Mouse (Mus musculus): ENCODE results near the gene Exoc6b.

Exoc6b gene

DNA sequence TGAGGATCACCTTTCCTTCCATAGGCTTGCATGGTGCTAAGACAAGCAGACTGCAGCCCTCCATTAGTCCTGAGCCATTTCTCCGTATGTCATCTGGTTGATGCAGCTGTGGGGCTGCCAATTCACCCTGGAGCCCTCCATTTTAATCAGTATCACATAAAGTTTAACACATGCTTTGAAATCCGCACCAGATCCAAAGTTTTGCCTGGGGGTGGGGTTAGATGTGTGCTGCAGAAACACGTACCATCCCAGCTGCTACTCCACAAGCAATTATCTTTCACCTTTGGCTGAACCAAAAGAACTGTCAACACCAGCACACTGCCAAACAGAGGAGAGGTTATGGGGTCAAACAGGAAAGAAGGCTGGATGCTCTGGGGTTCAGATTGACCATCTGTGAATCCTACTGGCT lies 92.7 kb downstream of the Exoc6b start:
- no peak for DNase-seq (ENCODE audit: low spot score in 2 of 2)

DNA sequence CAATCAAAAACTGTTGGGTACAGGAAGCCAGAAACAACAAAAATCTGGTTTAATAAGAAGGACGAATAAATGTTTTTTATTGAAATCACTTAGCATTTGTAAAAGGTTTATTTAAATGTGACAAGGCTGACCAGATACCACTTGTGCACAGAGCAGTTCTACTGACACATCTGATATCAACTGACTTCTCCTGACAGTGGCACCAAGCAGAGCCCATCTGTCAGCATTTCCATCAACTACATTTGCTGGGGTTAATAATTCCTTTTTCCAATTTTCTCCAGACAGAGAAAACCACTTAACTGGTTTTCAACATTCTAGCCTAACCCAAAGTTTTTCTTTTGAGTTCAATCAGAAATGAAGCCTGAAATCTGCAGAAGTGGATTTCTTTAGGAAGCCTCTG lies 100.8 kb downstream of the Exoc6b start:
- DNase-seq (ENCODE audit: low spot score in 2 of 2), result no peak

DNA sequence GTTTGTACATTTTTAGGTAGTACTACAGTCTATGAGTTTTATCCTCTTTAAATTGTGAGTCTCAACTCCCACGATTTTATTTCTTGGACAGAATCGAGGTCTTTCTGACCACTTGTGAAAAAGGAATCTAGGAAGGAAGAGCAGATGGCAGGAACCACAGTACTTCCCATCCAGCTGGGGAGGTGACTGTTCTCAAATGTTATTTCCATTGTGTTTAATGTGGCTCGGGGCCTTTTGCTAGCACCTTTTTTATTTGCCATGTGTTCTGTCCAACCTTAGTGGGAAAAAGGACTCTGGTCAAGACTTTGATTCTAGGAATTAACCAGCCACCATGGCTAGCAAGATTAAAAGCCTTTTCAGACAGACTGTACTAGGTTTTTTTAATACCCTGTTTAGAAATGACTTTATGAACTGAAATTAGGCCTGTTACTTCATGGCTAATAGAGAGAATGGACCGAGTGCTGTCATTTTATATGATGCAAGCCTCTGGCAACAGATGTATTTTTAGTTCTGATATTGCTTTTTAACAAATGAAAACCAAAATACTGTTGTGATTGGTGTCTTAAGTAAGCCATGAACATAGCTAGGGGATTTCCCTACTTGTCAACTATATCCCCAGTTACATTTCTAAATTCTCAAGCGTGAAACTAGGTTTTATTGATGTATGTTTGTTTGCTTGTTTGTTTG lies 104.4 kb downstream of the Exoc6b start:
- no peak for DNase-seq (ENCODE audit: low spot score in 2 of 2)

DNA sequence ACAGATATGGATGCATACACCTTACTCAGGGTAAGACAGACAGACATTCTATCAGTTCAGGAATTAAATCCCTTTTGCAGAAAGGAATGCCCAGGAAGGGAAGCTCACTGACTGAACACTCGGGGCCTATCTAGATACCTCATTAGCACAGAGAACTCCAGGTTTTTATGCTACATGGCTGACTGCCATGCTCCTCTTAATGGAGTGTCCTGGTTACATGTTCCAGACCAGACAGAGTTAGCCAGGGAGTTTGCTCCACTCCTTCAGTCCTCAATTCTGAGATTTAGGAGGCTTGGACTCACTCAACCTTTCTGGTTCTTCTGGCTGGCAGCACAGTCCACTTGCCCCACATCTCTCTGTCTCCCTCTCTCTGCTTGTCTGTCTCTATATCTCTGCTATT lies 106.3 kb downstream of the Exoc6b start:
- no peak for DNase-seq (ENCODE audit: low spot score in 2 of 2)

DNA sequence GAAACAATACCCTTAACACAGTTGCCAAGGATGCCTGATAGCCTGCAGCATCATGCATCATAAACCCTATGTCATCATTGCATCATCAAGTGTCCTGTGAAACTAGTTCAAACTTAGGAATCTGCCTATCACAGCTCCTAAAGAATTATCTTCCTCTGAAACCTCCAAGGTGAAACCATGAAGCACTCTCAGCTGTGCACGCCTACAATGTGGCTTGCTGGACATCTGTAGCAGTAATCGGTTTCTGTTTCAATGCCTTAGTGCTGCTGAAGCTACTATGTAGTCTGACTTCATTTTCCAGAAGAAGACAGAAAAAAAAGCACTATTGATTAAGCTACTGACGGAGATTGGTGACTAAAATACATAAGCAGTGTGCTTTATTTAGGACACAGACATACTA lies 107.5 kb downstream of the Exoc6b start:
- no peak for DNase-seq (ENCODE audit: low spot score in 2 of 2)

DNA sequence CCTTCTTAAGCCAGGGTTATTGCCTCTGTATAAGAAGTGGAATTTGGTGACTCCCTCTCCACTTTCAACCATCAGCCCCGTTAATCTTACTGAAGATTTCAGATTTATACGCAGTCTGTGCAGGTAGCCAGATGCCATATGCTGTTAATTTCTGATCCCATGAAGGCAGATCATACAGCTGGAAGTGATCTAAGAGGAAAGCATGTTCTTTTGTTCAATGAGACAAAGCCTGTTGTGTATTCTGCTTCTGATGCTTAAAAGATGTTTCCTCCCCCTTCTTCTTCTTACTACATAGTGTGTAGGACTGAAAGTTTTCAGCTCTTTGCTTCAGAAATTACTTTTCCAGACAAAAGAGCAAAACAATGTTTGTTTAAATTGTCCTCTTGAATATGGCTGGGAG lies 109.8 kb downstream of the Exoc6b start:
- no peak for DNase-seq (ENCODE audit: low spot score in 2 of 2)

DNA sequence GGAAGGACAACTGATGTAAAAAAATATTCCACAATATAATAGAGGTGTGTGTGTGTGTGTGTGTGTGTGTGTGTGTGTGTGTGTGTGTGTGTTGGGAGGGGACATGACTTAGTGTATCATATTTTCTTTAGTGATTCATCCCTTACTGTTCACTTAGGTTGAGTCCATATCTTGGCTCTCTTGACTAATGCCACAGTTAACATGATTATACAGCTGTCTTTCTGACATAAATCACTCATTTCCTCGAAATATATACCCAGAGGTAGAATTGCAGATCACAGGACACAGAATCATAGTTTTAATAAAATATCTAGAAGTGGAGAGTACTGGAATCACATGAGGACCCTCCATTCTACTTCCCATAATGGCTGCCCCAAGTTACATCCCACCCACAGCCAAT lies 117.7 kb downstream of the Exoc6b start:
- no peak for DNase-seq (ENCODE audit: low spot score in 2 of 2)

DNA sequence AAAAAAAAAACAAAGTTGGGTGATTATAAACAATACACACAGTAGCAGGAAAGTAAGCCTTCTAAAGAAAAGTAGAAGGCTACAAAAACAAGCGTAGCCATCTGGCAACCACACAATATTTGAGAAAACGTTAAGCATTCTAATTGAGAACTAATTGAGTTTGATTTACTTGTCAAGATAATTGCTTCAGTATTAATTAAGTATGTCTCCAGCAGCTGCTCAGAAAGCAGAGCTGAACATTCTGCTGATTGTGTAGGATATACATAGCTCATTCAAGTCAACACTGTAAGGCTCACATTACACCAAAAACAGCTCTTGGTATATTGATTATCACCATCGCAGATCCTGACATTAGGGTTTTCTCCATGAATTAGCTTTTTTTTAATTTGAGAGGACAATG lies 122.7 kb downstream of the Exoc6b start:
- no peak for DNase-seq (ENCODE audit: low spot score in 2 of 2)

DNA sequence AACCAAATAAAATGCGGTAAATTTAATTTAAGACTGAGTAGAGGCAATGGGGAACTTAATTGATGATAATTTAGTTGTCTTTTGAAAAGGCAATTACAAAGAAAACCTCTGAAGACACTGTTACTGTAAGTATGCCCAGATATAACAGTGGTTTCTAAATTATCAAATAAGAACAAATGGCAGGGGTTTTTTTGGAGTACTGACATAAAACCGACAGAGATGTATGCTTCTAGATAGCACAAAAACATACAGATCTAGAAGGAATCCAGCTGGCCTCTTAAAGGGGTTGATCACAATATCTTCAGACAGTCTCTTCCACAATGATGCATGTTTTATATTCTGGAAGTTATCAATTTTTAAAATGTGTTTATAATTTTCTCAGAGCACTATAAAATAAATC lies 123.2 kb downstream of the Exoc6b start:
- DNase-seq (ENCODE audit: low spot score in 2 of 2), result no peak

DNA sequence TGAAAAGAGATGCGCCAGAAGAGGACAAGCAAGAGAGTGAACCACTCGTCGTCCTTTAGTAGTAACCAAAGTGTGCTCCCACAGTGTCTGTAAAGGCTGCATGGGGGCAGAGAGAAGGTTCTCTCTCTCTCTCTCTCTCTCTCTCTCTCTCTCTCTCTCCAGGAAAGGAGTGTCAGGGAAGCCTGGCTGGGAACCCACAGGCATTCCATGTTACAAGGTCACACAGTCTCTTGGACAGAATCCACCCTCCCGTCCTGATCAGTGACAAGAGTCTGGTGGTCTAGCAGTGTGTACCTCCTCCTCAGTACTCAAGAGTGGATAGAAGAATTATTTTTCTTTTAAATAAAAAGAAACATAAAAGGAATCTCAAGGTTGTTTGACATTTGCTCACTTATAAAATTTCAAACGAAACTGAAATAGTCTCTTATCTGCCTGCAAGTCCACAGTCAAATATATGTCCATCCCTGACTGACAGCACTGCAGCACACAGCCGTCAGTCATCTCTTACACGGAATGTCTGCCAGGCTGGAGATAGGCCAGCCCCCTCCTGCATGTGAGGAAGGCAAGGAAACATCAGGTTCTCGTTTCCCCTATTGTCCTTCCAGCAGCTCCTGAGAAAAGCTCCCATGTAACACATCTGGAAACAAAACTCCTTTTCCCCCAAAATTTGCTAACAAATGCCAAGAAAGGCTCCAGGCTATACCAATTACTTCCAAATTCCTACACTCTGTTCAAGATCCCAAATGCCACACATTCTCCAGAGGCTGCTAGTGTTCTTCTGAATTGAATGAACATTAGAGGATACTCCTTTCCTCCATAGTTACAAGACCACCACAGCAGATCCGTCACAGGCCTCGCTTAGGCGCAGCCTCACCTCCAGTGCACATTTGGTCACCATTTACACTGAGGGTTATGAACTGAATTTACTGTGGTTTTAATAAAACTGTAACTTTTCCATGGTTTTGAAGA lies 136.1 kb downstream of the Exoc6b start:
- DNase-seq (ENCODE audit: low spot score in 2 of 2), result no peak

DNA sequence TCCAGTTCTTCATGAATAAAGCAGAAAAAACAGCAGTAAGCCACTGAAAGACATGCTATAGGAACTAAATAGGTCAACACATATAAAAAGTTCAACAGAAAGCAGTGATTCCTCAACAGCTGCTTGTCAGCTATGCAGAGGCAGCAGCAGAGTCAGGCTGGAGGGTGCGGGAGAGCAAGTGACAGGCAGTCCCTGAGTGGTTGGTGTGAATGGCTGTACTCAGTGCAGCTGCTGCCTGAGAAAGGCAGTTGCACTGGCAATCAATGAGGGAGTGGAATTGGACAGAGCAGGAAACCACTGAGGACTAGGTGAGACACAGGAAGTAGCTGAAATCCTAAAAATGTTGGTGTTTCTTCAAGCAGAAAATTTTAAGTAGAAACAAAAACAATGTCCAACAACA lies 138.3 kb downstream of the Exoc6b start:
- DNase-seq (ENCODE audit: low spot score in 2 of 2), result no peak

DNA sequence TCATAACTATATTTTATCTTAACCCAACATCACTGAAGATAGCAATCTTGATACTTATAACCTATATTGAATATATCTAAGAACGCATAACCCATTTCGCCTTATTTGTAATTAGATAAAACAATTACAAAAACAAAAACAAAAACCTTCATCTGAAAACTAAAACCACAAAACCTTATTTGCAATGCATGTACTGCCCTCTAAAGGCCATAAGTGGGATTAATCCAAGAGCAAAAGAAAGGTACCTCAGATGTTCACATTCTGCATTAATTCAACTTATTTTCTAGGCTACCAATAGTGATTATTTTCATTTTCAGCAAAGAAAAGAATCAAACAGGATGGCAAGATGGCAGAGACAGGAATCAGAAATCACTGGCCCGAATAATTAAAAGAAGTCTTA lies 143.2 kb downstream of the Exoc6b start:
- DNase-seq (ENCODE audit: low spot score in 2 of 2), result no peak

DNA sequence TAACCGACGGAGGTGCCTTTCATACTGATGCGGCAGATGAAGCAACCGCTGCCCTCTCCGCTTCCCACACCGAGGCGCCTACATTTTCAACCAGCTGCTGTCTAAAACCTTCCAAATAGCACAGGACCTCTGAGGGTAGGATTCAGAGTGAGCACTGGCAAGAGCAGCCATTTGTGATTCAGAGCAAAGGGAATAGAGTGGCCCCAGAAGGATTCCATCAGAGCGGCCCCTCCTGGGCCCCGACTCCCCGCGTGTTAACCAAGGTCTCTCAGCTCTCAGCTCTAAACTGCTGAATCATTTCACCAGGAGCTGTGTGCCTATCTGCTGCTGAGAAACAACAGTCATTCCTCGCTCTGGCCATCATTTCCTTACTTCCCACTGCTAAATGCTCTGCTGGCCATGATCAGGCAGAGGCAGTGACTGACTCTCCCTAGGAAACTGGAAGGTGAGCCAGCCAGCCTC lies 145.5 kb downstream of the Exoc6b start:
- DNase-seq (ENCODE audit: low spot score in 2 of 2), result no peak

DNA sequence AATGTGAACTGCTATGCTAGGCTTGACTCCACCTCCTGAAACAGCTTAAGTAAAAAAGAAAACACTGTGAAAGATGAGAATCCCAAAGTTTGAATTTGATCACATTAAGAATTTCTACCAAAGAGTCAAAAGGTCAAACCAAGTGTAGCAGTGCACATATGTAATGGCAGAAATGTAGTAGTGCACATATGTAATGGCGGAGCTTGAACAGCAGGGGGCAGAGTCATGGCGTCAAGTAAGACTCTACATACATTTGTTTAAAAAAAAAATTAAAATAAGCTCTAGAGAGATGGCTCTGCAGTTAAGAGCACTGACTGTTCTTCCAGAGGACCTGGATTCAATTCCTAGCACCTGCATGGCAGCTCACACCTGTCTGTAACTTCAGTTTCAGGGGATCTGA lies 153.0 kb downstream of the Exoc6b start:
- no peak for DNase-seq (ENCODE audit: low spot score in 2 of 2)

DNA sequence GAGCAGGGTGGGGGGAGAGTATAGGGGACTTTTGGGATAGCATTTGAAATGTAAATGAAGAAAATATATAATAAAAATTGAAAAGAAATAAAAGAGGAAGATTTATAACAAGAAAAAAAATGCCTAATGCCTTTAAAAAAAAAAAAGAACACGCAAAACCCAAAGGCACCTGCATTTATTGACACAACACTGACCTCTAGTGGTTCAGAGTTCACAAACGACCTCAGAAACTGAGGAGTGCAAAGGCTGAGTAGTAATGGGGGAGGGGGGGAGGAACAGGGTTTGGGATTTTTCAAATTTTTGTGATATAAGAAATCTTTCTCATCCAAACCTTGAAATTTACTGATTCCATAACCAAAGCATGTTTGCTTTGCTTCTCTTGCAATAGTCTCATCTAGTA lies 156.9 kb downstream of the Exoc6b start:
- no peak for DNase-seq (ENCODE audit: low spot score in 2 of 2)

DNA sequence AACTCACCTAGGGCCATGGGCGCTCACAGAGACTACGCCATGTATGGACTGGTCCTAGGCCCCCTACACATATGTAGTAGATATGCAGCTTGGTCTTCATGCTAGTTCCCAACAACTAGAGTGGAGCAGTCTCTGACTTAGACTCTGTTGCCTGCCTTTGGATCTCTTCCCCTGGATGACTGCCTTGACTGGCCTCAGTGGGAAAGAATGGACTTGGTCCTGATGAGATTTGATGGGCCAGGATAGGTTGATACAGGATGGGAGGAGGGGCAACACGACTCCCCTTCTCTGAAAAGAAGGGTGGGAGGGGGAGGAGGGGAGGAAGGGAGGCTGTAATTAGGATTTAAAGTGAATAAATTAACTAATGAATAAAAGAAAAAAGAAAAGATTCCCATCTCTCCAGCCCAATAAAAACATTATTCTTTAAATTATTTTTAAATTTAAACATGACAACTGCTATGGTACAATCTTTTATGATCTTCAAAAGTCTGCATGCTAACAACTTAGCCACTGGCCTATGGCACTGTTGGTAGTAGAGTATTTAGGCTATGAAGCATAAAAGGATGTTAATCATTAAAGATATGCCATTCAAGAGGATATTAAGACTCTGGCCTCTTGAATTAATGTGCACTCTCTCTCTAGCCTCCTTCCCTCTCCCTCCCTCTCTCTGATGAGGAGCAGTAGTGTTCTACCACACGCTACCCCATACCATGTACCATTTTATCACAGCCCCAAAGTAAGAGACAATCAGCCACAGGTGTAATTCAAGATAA lies 170.1 kb downstream of the Exoc6b start:
- DNase-seq (ENCODE audit: low spot score in 2 of 2), result no peak

DNA sequence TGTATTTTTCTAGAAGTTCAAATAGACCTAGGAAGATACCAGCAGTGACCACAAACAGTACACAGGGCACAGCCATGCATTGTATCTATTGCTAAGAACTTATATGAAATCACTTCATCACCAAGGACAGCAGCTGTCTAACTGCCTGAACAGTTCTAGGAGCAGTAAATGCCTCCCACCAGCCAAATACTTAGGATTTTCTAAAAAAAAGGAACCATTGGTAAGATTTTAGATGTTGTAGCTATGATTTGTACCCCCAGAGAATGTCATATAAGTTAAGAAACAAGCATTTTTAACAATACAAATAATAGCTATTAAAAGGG lies 175.6 kb downstream of the Exoc6b start:
- no peak for DNase-seq (ENCODE audit: low spot score in 2 of 2)

DNA sequence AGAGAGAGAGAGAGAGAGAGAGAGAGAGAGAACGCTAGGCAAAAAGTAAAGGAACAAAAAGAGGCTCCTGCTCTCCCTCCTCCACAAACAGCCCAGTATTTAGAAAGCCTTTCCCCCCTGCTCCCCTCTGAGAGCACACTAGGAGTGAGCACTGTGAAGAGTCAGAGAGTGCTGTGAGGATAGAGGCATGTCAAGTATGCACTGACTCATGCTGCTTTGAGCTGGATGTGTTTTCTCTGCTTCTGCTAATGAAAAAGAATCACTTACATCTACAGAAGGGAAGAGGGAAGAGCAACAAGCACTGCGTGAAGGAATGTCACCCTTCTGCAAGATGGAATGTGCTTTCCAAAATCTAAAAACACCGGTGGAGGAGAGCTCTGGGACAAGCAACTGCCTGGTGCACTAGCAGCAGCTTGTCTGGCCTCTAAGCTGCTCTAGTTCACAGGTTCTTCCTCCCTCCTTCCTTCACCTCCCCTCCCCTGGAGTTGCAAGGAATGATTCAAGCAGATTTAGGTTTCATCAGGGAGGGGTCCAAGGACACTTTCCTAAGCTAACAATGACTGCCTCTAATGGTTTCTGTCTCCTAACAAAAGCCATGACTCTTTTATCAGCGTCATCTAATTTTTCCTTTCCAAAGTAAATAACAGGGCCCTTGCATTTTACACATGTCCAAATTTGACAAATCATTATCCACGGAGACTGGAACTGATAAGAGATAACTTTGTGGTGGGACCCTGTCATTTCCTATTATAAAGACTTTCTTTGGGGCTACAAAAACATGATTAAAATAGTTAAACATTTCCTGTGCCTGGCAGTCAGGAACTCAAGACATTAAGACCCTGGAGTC lies 176.2 kb downstream of the Exoc6b start:
- DNase-seq (ENCODE audit: low spot score in 2 of 2), result no peak

DNA sequence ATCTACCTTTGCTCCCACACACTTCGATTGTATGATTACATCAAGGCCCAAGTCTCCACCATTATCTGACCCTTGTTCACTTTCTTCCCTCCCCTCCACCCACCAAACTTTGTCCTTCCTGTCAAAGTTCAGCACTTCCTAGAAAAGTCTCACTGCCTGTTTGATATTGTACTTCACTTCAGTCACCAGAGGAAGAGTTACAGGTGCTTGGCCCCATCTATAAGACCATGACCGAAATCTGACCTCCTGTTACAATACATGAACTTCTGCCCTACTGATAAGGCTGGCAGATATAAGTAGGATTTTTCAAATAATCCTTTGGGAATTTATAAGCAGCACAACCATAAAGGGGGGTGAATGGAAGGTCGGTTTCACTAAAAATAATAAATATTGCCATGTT lies 182.8 kb downstream of the Exoc6b start:
- DNase-seq (ENCODE audit: low spot score in 2 of 2), result no peak

DNA sequence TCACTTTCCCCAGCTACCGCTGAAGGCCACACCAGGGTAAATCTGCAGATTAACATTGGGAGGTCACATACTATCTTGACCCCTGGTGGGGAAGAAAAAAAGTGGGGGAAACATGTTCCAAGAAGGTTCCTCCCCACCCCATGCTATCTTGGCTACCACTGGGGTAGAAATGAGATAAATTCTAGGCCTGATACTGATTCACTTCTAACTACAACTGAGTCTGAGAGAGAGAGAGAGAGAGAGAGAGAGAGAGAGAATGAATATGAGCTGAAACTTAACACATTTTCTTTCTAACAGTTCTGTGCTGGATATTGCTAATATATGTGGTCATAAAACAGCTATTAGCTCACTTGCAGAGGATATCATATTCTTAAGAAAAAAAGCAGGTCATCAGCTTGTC lies 184.2 kb downstream of the Exoc6b start:
- DNase-seq (ENCODE audit: low spot score in 2 of 2), result no peak

DNA sequence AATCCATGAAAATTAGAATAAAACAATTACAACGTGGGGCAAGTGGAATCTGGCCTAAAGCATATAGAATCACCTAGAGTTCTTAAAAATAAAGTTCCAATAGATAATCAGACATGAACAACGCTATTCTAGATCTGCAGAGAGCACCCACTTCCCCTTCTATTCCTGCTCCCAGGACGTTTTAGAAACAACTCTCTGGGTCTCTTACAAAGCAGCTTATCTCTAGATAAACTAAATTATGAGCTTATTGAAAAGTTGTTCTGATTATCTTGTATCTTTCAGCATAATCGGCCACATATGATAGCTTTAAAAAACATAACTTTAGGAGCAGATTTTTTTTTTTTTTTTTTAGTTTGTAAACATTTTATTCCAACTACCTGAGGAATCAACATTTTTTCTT lies 185.6 kb downstream of the Exoc6b start:
- DNase-seq (ENCODE audit: low spot score in 2 of 2), result no peak

Measured in frontal cortex, postnatal 25 days (tissue).